Mouse (Mus musculus): ENCODE data around the gene Calb2. TPM values are rescaled to one million over a fixed set of nuclear protein-coding genes. Genes with fewer than 3 reads are reported as not detected.
A peak's percentile ranks its signal among the peaks of the same experiment; 100 is the strongest.

Gene Calb2
- total and polyA plus RNA-seq, 2 experiments: not detected

DNA sequence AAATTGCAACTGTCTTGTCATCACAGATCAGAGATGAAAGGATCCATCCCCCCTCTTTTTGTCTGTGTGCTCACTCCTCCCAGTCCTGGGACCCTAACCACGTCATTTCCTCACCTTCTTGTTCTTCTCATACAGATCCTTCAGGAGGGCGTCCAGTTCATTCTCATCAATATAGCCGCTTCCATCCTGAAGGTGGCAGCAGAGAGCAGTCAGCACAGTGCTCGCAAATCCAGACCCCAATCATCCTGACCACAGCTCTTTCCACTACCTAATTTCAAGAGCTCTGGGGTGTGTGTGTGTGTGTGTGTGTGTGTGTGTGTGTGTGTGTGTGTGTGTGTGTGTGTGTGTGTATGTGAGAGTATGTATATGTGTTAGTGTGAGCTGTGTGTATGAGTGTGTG is 22.5 kb downstream of the Calb2 start:
- whole genome bisulfite sequencing: 3% methylated on average over 4 of the region's 4 CpGs
- Histone ChIP-seq H3K36me3 (ENCODE audit: control insufficient read depth, insufficient read depth, low read length) (no peaks in the 10 kb centered on the region), H3K4me1 (ENCODE audit: control insufficient read depth, insufficient read depth, low read length) (no peaks in the 10 kb centered on the region), H3K79me2 (ENCODE audit: control insufficient read depth, insufficient read depth, low read length) (no peaks in the 10 kb centered on the region), H3K27me3 (ENCODE audit: control insufficient read depth, insufficient read depth, low read length) (no peaks in the 10 kb centered on the region; the same call in 1 of the 2 replicates), H3K9ac (ENCODE audit: low read depth, low read length) (no peak overlapping the region), H3K4me3 (ENCODE audit: insufficient read depth, low read depth, low read length) (no peak overlapping the region), H3K27ac (replicated peaks; ENCODE audit: insufficient read depth, low read depth, low read length) (no peak overlapping the region)
- TF ChIP-seq POLR2A (IDR thresholded peaks at IDR 0.05; ENCODE audit: extremely low read depth, insufficient read depth, low read length) (no peak), CTCF (IDR thresholded peaks at IDR 0.05; ENCODE audit: low read depth, low read length) (peak; percentile 82)
- peak; percentile 17 for DNase-seq (ENCODE audit: extremely low read depth, low read depth, low spot score)

DNA sequence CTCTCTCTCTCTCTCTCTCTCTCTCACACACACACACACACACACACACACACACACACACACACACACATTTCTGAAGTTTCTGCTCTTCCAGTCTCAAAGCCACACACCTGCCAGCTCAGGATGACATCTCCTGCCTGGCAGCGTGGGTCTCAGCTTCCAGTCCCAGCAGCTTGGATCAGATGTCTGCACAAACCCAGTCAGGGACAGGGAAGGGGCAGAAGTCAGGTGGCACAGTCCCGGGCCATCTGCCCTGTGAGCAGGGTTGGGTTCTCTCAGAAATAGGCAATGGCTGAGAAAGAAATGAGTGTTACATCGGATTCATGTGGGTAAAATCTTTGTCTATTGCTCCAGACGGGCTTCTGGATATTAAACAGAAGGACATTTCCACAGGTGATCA is 27.2 kb downstream of the Calb2 start:
- no peak overlapping the region for H3K27ac ChIP-seq (replicated peaks; ENCODE audit: insufficient read depth, low read depth, low read length)
- DNase-seq (ENCODE audit: extremely low read depth, low read depth, low spot score): no peak
- H3K4me1 ChIP-seq (ENCODE audit: control insufficient read depth, insufficient read depth, low read length): no peaks in the 10 kb centered on the region
- H3K9ac ChIP-seq (ENCODE audit: low read depth, low read length): no peak overlapping the region
- no peaks in the 10 kb centered on the region; the same call in 1 of the 2 replicates for H3K27me3 ChIP-seq (ENCODE audit: control insufficient read depth, insufficient read depth, low read length)
- no peaks in the 10 kb centered on the region for H3K79me2 ChIP-seq (ENCODE audit: control insufficient read depth, insufficient read depth, low read length)
- TF ChIP-seq POLR2A (IDR thresholded peaks at IDR 0.05; ENCODE audit: extremely low read depth, insufficient read depth, low read length): no peak
- TF ChIP-seq CTCF (IDR thresholded peaks at IDR 0.05; ENCODE audit: low read depth, low read length): no peak
- no peaks in the 10 kb centered on the region for H3K36me3 ChIP-seq (ENCODE audit: control insufficient read depth, insufficient read depth, low read length)
- 61% methylated on average over 4 of the region's 4 CpGs for WGBS
- H3K4me3 ChIP-seq (ENCODE audit: insufficient read depth, low read depth, low read length): no peak overlapping the region

DNA sequence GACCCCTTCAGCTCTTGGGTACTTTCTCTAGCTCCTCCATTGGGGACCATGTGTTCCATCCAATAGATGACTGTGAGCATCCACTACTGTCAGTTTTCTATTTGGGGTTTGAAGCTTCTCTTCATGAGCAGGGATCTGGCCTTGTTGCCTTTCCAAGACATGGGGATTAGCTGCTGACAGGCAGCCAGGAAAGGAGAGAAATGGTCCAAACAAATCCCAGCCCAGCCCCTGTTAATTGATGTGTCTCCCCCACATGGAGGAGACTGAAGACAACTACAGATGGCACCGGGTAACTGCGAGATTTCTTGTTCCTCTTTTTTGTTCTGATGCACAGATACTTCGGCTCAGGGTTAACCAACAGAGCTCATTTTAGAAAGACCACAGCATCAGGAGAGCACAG is 27.9 kb downstream of the Calb2 start:
- H3K27me3 ChIP-seq (ENCODE audit: control insufficient read depth, insufficient read depth, low read length): no peaks in the 10 kb centered on the region
- TF ChIP-seq POLR2A (IDR thresholded peaks at IDR 0.05; ENCODE audit: extremely low read depth, insufficient read depth, low read length): no peak
- no peak for TF ChIP-seq CTCF (IDR thresholded peaks at IDR 0.05; ENCODE audit: low read depth, low read length)
- no peak overlapping the region for H3K4me3 ChIP-seq (ENCODE audit: insufficient read depth, low read depth, low read length)
- H3K4me1 ChIP-seq (ENCODE audit: control insufficient read depth, insufficient read depth, low read length): no peaks in the 10 kb centered on the region
- no peaks in the 10 kb centered on the region for H3K36me3 ChIP-seq (ENCODE audit: control insufficient read depth, insufficient read depth, low read length)
- no peaks in the 10 kb centered on the region for H3K79me2 ChIP-seq (ENCODE audit: control insufficient read depth, insufficient read depth, low read length)
- WGBS: 62% methylated on average over 3 of the region's 3 CpGs
- H3K9ac ChIP-seq (ENCODE audit: low read depth, low read length): no peak overlapping the region
- no peak overlapping the region for H3K27ac ChIP-seq (replicated peaks; ENCODE audit: insufficient read depth, low read depth, low read length)
- no peak for DNase-seq (ENCODE audit: extremely low read depth, low read depth, low spot score)

DNA sequence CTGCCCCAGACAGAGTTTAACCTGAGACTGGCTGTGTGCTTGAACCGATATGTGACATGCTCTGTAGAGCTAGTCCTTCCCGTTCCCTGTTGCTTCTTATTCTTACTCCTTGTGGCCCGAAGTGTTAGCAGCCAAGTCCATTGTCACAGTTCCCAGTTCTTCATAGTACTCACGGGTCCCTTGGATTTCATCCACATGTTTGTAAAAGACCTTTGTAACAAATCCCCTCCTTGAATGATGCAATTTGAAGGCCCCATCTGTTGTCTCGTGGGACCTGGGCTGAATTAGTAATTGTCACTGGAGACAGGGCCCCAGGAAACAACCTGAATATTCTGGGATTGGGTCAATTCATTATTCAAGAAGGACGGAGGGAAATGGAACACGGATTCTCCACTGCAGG is 32.5 kb downstream of the Calb2 start:
- TF ChIP-seq POLR2A (IDR thresholded peaks at IDR 0.05; ENCODE audit: extremely low read depth, insufficient read depth, low read length) (no peak), CTCF (IDR thresholded peaks at IDR 0.05; ENCODE audit: low read depth, low read length) (no peak)
- no peaks in the 10 kb centered on the region for H3K36me3 ChIP-seq (ENCODE audit: control insufficient read depth, insufficient read depth, low read length)
- H3K79me2 ChIP-seq (ENCODE audit: control insufficient read depth, insufficient read depth, low read length): no peaks in the 10 kb centered on the region
- no peak overlapping the region for H3K27ac ChIP-seq (replicated peaks; ENCODE audit: insufficient read depth, low read depth, low read length)
- DNase-seq (ENCODE audit: extremely low read depth, low read depth, low spot score): no peak
- H3K4me1 ChIP-seq (ENCODE audit: control insufficient read depth, insufficient read depth, low read length): no peaks in the 10 kb centered on the region
- H3K9ac ChIP-seq (ENCODE audit: low read depth, low read length): no peak overlapping the region
- WGBS: 79% methylated on average over 7 of the region's 7 CpGs
- no peak overlapping the region for H3K4me3 ChIP-seq (ENCODE audit: insufficient read depth, low read depth, low read length)
- no peaks in the 10 kb centered on the region for H3K27me3 ChIP-seq (ENCODE audit: control insufficient read depth, insufficient read depth, low read length)

DNA sequence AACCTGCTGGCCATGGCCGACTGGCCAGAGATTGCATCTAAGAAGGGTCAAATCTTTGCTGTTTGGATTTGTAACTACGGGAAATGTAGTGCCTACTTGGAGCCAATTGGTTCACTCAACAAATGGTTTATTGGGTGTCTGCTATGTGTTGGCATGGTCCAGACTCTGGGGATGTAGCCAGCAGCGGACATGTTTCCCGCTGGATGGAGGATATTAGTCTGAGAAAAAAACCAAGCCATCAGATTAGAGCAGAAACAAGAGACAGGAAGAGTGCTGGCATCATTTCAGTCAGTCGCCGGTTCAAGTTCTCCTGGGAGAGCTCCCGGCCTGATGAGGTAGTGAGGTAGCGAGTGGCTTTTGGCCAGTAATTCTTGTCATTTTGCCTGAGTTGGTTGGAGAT is 33.8 kb downstream of the Calb2 start:
- Histone ChIP-seq H3K27me3 (ENCODE audit: control insufficient read depth, insufficient read depth, low read length) (no peaks in the 10 kb centered on the region), H3K4me1 (ENCODE audit: control insufficient read depth, insufficient read depth, low read length) (no peaks in the 10 kb centered on the region), H3K9ac (ENCODE audit: low read depth, low read length) (no peak overlapping the region), H3K27ac (replicated peaks; ENCODE audit: insufficient read depth, low read depth, low read length) (no peak overlapping the region), H3K4me3 (ENCODE audit: insufficient read depth, low read depth, low read length) (no peak overlapping the region), H3K79me2 (ENCODE audit: control insufficient read depth, insufficient read depth, low read length) (no peaks in the 10 kb centered on the region), H3K36me3 (ENCODE audit: control insufficient read depth, insufficient read depth, low read length) (no peaks in the 10 kb centered on the region)
- DNase-seq (ENCODE audit: extremely low read depth, low read depth, low spot score): no peak
- 91% methylated on average over 8 of the region's 8 CpGs for WGBS
- TF ChIP-seq POLR2A (IDR thresholded peaks at IDR 0.05; ENCODE audit: extremely low read depth, insufficient read depth, low read length) (no peak), CTCF (IDR thresholded peaks at IDR 0.05; ENCODE audit: low read depth, low read length) (no peak)

DNA sequence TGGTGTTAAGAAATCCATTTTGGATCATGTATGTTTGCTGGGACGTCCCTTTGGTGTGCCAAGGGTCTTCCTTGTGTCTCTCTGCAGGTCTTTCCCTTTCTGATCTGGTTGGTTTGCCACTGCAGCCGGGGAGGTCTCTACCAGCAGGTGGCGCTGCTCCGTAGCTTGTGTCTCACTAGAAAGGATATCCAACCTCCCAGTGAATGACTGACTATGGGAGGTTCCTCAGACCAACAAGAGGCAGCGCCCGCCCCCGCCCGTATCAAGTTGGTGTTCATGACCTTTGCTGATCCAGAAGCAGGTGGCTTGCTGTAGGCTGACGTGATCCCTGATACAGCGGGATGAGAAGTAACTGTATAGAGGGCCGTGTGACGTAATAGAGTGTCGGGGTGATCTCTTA is 37.5 kb downstream of the Calb2 start:
- no peaks in the 10 kb centered on the region for H3K36me3 ChIP-seq (ENCODE audit: control insufficient read depth, insufficient read depth, low read length)
- no peaks in the 10 kb centered on the region for H3K4me1 ChIP-seq (ENCODE audit: control insufficient read depth, insufficient read depth, low read length)
- TF ChIP-seq POLR2A (IDR thresholded peaks at IDR 0.05; ENCODE audit: extremely low read depth, insufficient read depth, low read length) (no peak), CTCF (IDR thresholded peaks at IDR 0.05; ENCODE audit: low read depth, low read length) (peak; percentile 90)
- WGBS: 10% methylated on average over 13 of the region's 13 CpGs
- H3K27ac ChIP-seq (replicated peaks; ENCODE audit: insufficient read depth, low read depth, low read length): no peak overlapping the region
- H3K79me2 ChIP-seq (ENCODE audit: control insufficient read depth, insufficient read depth, low read length): no peaks in the 10 kb centered on the region
- DNase-seq (ENCODE audit: extremely low read depth, low read depth, low spot score): peak; percentile 58
- no peaks in the 10 kb centered on the region for H3K27me3 ChIP-seq (ENCODE audit: control insufficient read depth, insufficient read depth, low read length)
- no peak overlapping the region for H3K9ac ChIP-seq (ENCODE audit: low read depth, low read length)
- H3K4me3 ChIP-seq (ENCODE audit: insufficient read depth, low read depth, low read length): no peak overlapping the region
